Mouse (Mus musculus) embryo, embryonic 9.5 days (tissue): ENCODE data around the gene Sacs.
"Not testable (repeated sequence)": the region's sequence is repeated elsewhere in the genome, so short reads cannot be mapped to it uniquely, and the experiment has no call there.

Source experiments
- DNase-seq: peaks from one replicate; pipeline ENCODE4 v3.0.0-alpha.2; 2017; ENCODE audit errors: extremely low spot score

The Sacs gene

GRCm38 (mm10) chr14:61137994-61138726, at the start of gene Sacs:
Sacs (plus strand) TSS chr14:61138457.
- DNase-seq, result peak; percentile 45

GRCm38 (mm10) chr14:61090955-61091354, 47.3 kb upstream of the Sacs start:
- DNase-seq, result no peak

- DNase-seq, result no peak
Observed at GRCm38 (mm10) chr14:61092073-61092472, 46.2 kb upstream of the Sacs start.

GRCm38 (mm10) chr14:61097974-61098625, 40.2 kb upstream of the Sacs start:
- no peak for DNase-seq

GRCm38 (mm10) chr14:61100736-61101135, 37.5 kb upstream of the Sacs start:
- DNase-seq, result no peak

- DNase-seq, result no peak
Observed at GRCm38 (mm10) chr14:61106404-61106803, 31.9 kb upstream of the Sacs start.

- DNase-seq, result no peak
Observed at GRCm38 (mm10) chr14:61108625-61109024, 29.6 kb upstream of the Sacs start.

GRCm38 (mm10) chr14:61112404-61112803, 25.9 kb upstream of the Sacs start:
- DNase-seq, result peak; percentile 80

- no peak for DNase-seq
Observed at GRCm38 (mm10) chr14:61124755-61125154, 13.5 kb upstream of the Sacs start.

GRCm38 (mm10) chr14:61125201-61125600, 13.1 kb upstream of the Sacs start:
- DNase-seq, result no peak

GRCm38 (mm10) chr14:61127365-61127764, 10.9 kb upstream of the Sacs start:
- not testable (repeated sequence) for DNase-seq

- no peak for DNase-seq
Observed at GRCm38 (mm10) chr14:61128961-61129507, 9.2 kb upstream of the Sacs start.

- DNase-seq, result no peak
Observed at GRCm38 (mm10) chr14:61132556-61132955, 5.7 kb upstream of the Sacs start.

GRCm38 (mm10) chr14:61134381-61135030, 3.8 kb upstream of the Sacs start:
- DNase-seq, result no peak

GRCm38 (mm10) chr14:61137410-61137809, 847 bp upstream of the Sacs start:
- no peak for DNase-seq

- DNase-seq, result no peak
Observed at GRCm38 (mm10) chr14:61138727-61139067, 440 bp downstream of the Sacs start.

GRCm38 (mm10) chr14:61143358-61143757, 5.1 kb downstream of the Sacs start:
- DNase-seq, result no peak

- DNase-seq, result peak; percentile 31
Observed at GRCm38 (mm10) chr14:61143869-61144268, 5.6 kb downstream of the Sacs start.

- not testable (repeated sequence) for DNase-seq
Observed at GRCm38 (mm10) chr14:61150416-61150815, 12.2 kb downstream of the Sacs start.

- DNase-seq, result no peak
Observed at GRCm38 (mm10) chr14:61154900-61155585, 16.8 kb downstream of the Sacs start.

GRCm38 (mm10) chr14:61155687-61156086, 17.4 kb downstream of the Sacs start:
- DNase-seq, result no peak

- DNase-seq, result not testable (repeated sequence)
Observed at GRCm38 (mm10) chr14:61157426-61157825, 19.2 kb downstream of the Sacs start.
